Mouse (Mus musculus): ENCODE results near the gene Pde1c.

- TF ChIP-seq CTCF (IDR thresholded peaks at IDR 0.05; ENCODE audit: borderline replicate concordance, insufficient read depth, low read length) (peak; percentile 50; the same call in 1 of the 2 replicates), POLR2A (IDR thresholded peaks at IDR 0.05; ENCODE audit: low read depth, low read length) (no peak)
Measured at GRCm38 (mm10) chr6:56608277-56608676, 39.4 kb upstream of the Pde1c start.

Data from embryonic fibroblast, embryonic 13.5 days (primary cell).